Mouse (Mus musculus) bone marrow, adult 2 months (tissue): ENCODE measurements around the gene Tlr7. TPM values are rescaled to one million over a fixed set of nuclear protein-coding genes. Genes with fewer than 3 reads are reported as not detected.
A peak's percentile ranks its signal among the peaks of the same experiment; 100 is the strongest.

ENCODE experiments used
- H3K27ac ChIP-seq: fragments of 200-500 bp; 2 replicates; pipeline ENCODE4 v1.5.1; 2012; ENCODE audit warnings: low read depth, mild to moderate bottlenecking, control low read depth, inconsistent platforms, low read length; ENCODE audit not compliant: control insufficient read depth, poor library complexity, insufficient read depth
- H3K4me1 ChIP-seq: fragments of 200-500 bp; 2 replicates; pipeline ENCODE4 v1.6.1; 2011; ENCODE audit warnings: low read length; ENCODE audit not compliant: control insufficient read depth, insufficient read depth
- H3K4me3 ChIP-seq: fragments of 200-500 bp; replicated peaks from 2 replicates; pipeline ENCODE3; 2011; ENCODE audit warnings: mild to moderate bottlenecking, low read depth, low read length, control low read depth; ENCODE audit not compliant: control insufficient read depth
- CTCF ChIP-seq: fragments of 200-500 bp; IDR thresholded peaks from 2 replicates; pipeline ENCODE4 v1.5.1; 2011; ENCODE audit warnings: low read length, control low read depth; ENCODE audit not compliant: control insufficient read depth, insufficient read depth
- POLR2A ChIP-seq: fragments of 200-500 bp; IDR thresholded peaks from 2 replicates; pipeline ENCODE4 v1.6.1; 2011; ENCODE audit warnings: low read depth, mild to moderate bottlenecking, control low read depth, low read length, borderline replicate concordance; ENCODE audit not compliant: control insufficient read depth
- WGBS: fragments of 180-500 bp; shearing (Covaris S2); methylation state at CpG from one replicate; pipeline ENCODE4 v1.1.7; 2018; 5-methylcytosine and 5-hydroxymethylcytosine counted together
- polyA plus RNA-seq: library from polyadenylated mRNA; stranded (reverse); fragments of >200 nt; gene quantifications from 2 replicates; pipeline ENCODE4 v1.2.4, GENCODE M21; 2011; ENCODE audit warnings: low replicate concordance; ENCODE audit not compliant: missing spikeins, insufficient read depth, insufficient read length

Tlr7 gene
- polyA plus RNA-seq, 1 experiment: 5.7 TPM

- 66% methylated on average over 2 of the region's 2 CpGs for WGBS
Observed at GRCm38 (mm10) chrX:167340190-167340589, 9.8 kb upstream of the Tlr7 start.

GRCm38 (mm10) chrX:167337990-167338389, 7.6 kb upstream of the Tlr7 start:
- TF ChIP-seq POLR2A (no peak), CTCF (no peak)
- 90% methylated on average over 1 of the region's 1 CpGs for WGBS
- Histone ChIP-seq H3K27ac (no peak overlapping the region), H3K4me3 (no peak overlapping the region), H3K4me1 (no peaks in the 10 kb centered on the region; the same call in 1 of the 2 replicates)

More at GRCm38 (mm10) chrX:167340190-167340589, 9.8 kb upstream of the Tlr7 start:
- Histone ChIP-seq H3K27ac (no peak overlapping the region), H3K4me3 (no peak overlapping the region), H3K4me1 (no peaks in the 10 kb centered on the region; the same call in 1 of the 2 replicates)
- no peak for TF ChIP-seq POLR2A
- TF ChIP-seq CTCF: no peak

GRCm38 (mm10) chrX:167334571-167334970, 4.2 kb upstream of the Tlr7 start:
- no peak for TF ChIP-seq POLR2A
- TF ChIP-seq CTCF: no peak
- H3K27ac ChIP-seq: no peak overlapping the region
- no peaks in the 10 kb centered on the region; the same call in 1 of the 2 replicates for H3K4me1 ChIP-seq
- 71% methylated on average over 1 of the region's 1 CpGs for WGBS
- no peak overlapping the region for H3K4me3 ChIP-seq

GRCm38 (mm10) chrX:167332607-167333006, 2.2 kb upstream of the Tlr7 start:
- 71% methylated on average over 1 of the region's 1 CpGs for WGBS
- H3K4me3 ChIP-seq: no peak overlapping the region
- no peak for TF ChIP-seq POLR2A
- no peak for TF ChIP-seq CTCF
- H3K27ac ChIP-seq: no peak overlapping the region
- H3K4me1 ChIP-seq: no peaks in the 10 kb centered on the region; the same call in 1 of the 2 replicates

GRCm38 (mm10) chrX:167330993-167331392, 635 bp upstream of the Tlr7 start:
- Histone ChIP-seq H3K4me1 (no peaks in the 10 kb centered on the region; the same call in 1 of the 2 replicates), H3K27ac (no peak overlapping the region), H3K4me3 (no peak overlapping the region)
- WGBS: 33% methylated on average over 4 of the region's 4 CpGs
- TF ChIP-seq CTCF (no peak), POLR2A (no peak)

GRCm38 (mm10) chrX:167329620-167330019, 738 bp downstream of the Tlr7 start:
- no peak for TF ChIP-seq POLR2A
- no peak overlapping the region for H3K27ac ChIP-seq
- 34% methylated on average over 1 of the region's 1 CpGs for WGBS
- no peak overlapping the region for H3K4me3 ChIP-seq
- H3K4me1 ChIP-seq: no peaks in the 10 kb centered on the region; the same call in 1 of the 2 replicates

- Histone ChIP-seq H3K4me3 (peak overlapping the region; percentile 34), H3K4me1 (no peaks in the 10 kb centered on the region; the same call in 1 of the 2 replicates), H3K27ac (peak overlapping the region; percentile 71)
- WGBS: 44% methylated on average over 1 of the region's 1 CpGs
- TF ChIP-seq CTCF (no peak), POLR2A (no peak)
Observed at GRCm38 (mm10) chrX:167329098-167329497, 1.3 kb downstream of the Tlr7 start.

- 69% methylated on average over 3 of the region's 3 CpGs for WGBS
- Histone ChIP-seq H3K27ac (0 out of 2 replicates have a peak overlapping the region, but pooled peaks have one; percentile 51), H3K4me3 (no peak overlapping the region), H3K4me1 (no peaks in the 10 kb centered on the region; the same call in 1 of the 2 replicates)
- TF ChIP-seq POLR2A (no peak), CTCF (no peak)
Observed at GRCm38 (mm10) chrX:167328519-167328918, 1.8 kb downstream of the Tlr7 start.

- Histone ChIP-seq H3K27ac (no peak overlapping the region), H3K4me3 (no peak overlapping the region), H3K4me1 (no peaks in the 10 kb centered on the region; the same call in 1 of the 2 replicates)
- TF ChIP-seq CTCF: no peak
- no peak for TF ChIP-seq POLR2A
- WGBS: 41% methylated on average over 1 of the region's 1 CpGs
Observed at GRCm38 (mm10) chrX:167323742-167324141, 6.6 kb downstream of the Tlr7 start.

GRCm38 (mm10) chrX:167321233-167321806, 9.0 kb downstream of the Tlr7 start:
- Histone ChIP-seq H3K4me3 (no peak overlapping the region), H3K4me1 (no peaks in the 10 kb centered on the region; the same call in 1 of the 2 replicates), H3K27ac (no peak overlapping the region)
- 58% methylated on average over 4 of the region's 4 CpGs for WGBS
- TF ChIP-seq CTCF (no peak), POLR2A (no peak)
